Mouse (Mus musculus) neural tube, embryonic 12.5 days (tissue): ENCODE data around the gene Cmtm8. TPM values are rescaled to one million over a fixed set of nuclear protein-coding genes. Genes with fewer than 3 reads are reported as not detected.

Experiments
- ATAC-seq: fragments of 200-750 bp; cut with Nextera tagmentation; 2 replicates; pipeline ENCODE4 v1.8.0; 2017; ENCODE audit warnings: low read depth, mild to moderate bottlenecking, moderate TSS enrichment, moderate library complexity; ENCODE audit not compliant: low FRiP score
- H3K27ac ChIP-seq: fragments of 300-500 bp; sonication (generic); 2 replicates; pipeline ENCODE4 v1.5.1; 2016
- H3K27me3 ChIP-seq: fragments of 300-500 bp; sonication (generic); replicated peaks from 2 replicates; pipeline ENCODE4 v1.6.1; 2016; ENCODE audit warnings: mild to moderate bottlenecking
- H3K36me3 ChIP-seq: fragments of 300-500 bp; sonication (generic); 2 replicates; pipeline ENCODE4 v1.6.1; 2016; ENCODE audit warnings: mild to moderate bottlenecking
- H3K4me1 ChIP-seq: fragments of 300-500 bp; sonication (generic); 2 replicates; pipeline ENCODE4 v1.6.1; 2016
- H3K4me2 ChIP-seq: fragments of 300-500 bp; sonication (generic); replicated peaks from 2 replicates; pipeline ENCODE4 v1.6.1; 2016; ENCODE audit warnings: mild to moderate bottlenecking
- H3K4me3 ChIP-seq: fragments of 300-500 bp; sonication (generic); 2 replicates; pipeline ENCODE4 v1.5.1; 2016
- H3K9ac ChIP-seq: fragments of 300-500 bp; sonication (generic); 2 replicates; pipeline ENCODE4 v1.6.1; 2016; ENCODE audit warnings: mild to moderate bottlenecking
- H3K9me3 ChIP-seq: fragments of 300-500 bp; sonication (generic); 2 replicates; pipeline ENCODE4 v1.6.1; 2016; ENCODE audit warnings: mild to moderate bottlenecking
- WGBS: fragments of 180-500 bp; shearing (Covaris S2); methylation state at CpG from one replicate; pipeline ENCODE4 v1.1.7; 2016; 5-methylcytosine and 5-hydroxymethylcytosine counted together
- polyA plus RNA-seq: library from polyadenylated mRNA; unstranded; fragments of >200 nt; fragmentation: Nextera tagmentation; extraction: Ambion mirVana; gene quantifications from 2 replicates; pipeline ENCODE4 v1.2.1, GENCODE M21; 2016

Gene Cmtm8
- polyA plus RNA-seq, 1 experiment from 2014 or later: 17.7 TPM

DNA sequence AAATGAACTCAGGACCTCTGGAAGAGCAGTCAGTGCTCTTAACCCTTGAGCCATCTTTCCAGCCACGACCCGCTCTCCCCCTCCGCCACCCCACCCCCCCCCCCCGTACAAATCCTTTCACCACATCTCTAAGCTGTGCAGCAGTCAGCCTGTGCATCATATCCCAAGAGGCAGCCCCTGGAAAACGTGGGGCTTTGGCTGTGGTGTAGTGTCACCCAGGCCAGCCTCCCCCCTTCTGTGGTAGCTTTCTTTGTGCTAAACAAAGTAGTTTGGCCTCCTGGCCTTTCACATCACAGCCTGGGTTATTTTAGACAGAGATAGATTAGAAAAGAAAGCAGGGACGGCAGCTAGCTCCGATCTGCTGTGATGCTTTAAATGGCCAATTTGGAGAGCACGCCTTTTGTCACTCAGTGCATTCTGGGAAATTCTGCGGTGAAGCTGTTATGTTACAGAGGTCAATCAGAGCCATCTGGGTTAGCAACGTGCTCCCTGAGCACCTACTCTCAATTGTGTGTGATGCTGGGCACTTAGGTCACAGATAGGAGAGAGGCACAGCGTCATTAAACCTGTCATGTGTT, 47.4 kb downstream of the Cmtm8 start:
- no peak overlapping the region for H3K4me3 ChIP-seq
- H3K27me3 ChIP-seq: 0 out of 2 replicates have a peak, but pooled peaks cover 3% of the 10 kb centered on the region
- H3K4me1 ChIP-seq: peaks cover 8% of the 10 kb centered on the region
- 0 out of 2 replicates have a peak, but pooled peaks have one; percentile 21 for ATAC-seq
- H3K27ac ChIP-seq: no peak overlapping the region
- no peak overlapping the region for H3K9ac ChIP-seq
- WGBS: 41% methylated on average over 11 of the region's 11 CpGs
- H3K9me3 ChIP-seq: no peaks in the 10 kb centered on the region
- no peak overlapping the region for H3K4me2 ChIP-seq
- no peaks in the 10 kb centered on the region for H3K36me3 ChIP-seq

DNA sequence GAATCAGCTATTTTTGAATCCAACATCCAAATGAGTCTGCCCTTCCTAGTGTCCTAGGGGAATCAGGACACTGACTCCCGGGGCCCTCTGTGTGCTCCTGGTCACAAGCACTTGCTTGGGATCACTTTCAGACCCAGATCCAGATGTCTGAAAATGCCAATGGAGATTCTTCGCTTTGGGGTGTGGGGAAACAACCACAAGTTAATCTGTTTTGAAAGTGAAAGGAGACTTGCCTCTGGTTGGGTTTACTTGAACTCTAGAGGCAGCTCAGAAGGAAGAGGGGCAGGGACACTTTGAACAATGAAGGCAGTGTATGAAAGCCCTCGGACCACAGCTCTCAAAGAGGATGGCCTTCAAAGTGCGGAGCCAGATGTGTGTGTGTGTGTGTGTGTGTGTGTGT, 49.5 kb downstream of the Cmtm8 start:
- no peak for ATAC-seq

DNA sequence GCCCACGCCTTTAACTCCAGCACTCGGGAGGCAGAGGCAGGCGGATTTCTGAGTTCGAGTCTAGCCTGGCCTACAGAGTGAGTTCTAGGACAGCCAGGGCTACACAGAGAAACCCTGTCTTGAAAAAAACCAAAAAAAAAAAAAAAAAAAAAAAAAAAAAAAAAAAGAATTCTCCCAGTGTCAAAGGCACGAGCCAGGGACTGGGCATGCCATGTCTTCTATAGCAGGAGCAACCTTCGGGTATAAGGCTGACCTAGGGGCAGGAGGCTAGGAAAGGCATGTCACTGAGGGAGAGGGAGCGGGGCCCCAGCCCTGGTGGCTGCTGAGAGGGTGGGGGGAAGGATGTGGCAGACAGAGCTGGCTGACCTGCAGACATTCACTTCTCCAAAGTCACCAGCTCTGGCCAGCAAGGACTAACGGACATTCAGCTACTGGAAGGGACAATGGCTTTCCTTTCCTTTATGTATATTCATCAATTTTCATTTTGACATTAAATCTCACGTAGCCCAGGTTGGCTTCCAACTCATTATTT, 50.1 kb downstream of the Cmtm8 start:
- Histone ChIP-seq H3K4me1 (0 out of 2 replicates have a peak, but pooled peaks cover 3% of the 10 kb centered on the region), H3K36me3 (no peaks in the 10 kb centered on the region), H3K9ac (no peak overlapping the region), H3K4me2 (no peak overlapping the region), H3K4me3 (no peak overlapping the region), H3K27me3 (no peaks in the 10 kb centered on the region), H3K27ac (no peak overlapping the region), H3K9me3 (no peaks in the 10 kb centered on the region)
- 80% methylated on average over 9 of the region's 9 CpGs for WGBS
- no peak for ATAC-seq

More for the DNA sequence above, 49.5 kb downstream of the Cmtm8 start:
- no peak overlapping the region for H3K27ac ChIP-seq
- H3K9ac ChIP-seq: no peak overlapping the region
- H3K4me1 ChIP-seq: 0 out of 2 replicates have a peak, but pooled peaks cover 3% of the 10 kb centered on the region
- H3K4me3 ChIP-seq: no peak overlapping the region
- no peak overlapping the region for H3K4me2 ChIP-seq
- no peaks in the 10 kb centered on the region for H3K36me3 ChIP-seq
- no peaks in the 10 kb centered on the region for H3K9me3 ChIP-seq
- no peaks in the 10 kb centered on the region for H3K27me3 ChIP-seq
- WGBS: 79% methylated on average over 4 of the region's 4 CpGs

DNA sequence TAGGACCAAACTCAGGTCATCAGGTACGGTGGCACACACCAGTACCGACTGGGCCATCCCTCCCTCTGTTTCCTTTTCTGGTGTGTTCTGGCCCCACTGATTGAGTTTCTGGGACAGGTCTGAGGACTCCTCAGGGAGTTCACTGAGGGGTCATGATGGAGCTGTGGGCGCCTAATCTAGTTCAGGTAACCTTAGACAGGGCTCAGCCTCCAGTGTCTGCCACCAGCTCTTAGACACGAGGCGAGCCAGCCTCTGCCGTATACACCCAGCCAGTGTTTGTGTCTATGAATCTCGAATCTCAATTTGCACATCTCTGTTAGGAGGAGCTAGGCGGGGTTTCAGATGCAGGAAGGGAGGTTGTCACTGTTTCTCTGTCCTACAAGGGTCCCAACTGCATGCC, 54.0 kb downstream of the Cmtm8 start:
- H3K9ac ChIP-seq: no peak overlapping the region
- H3K9me3 ChIP-seq: no peaks in the 10 kb centered on the region
- no peaks in the 10 kb centered on the region for H3K36me3 ChIP-seq
- no peaks in the 10 kb centered on the region for H3K27me3 ChIP-seq
- ATAC-seq: no peak
- no peak overlapping the region for H3K4me3 ChIP-seq
- WGBS: 86% methylated on average over 8 of the region's 8 CpGs
- H3K27ac ChIP-seq: no peak overlapping the region
- no peak overlapping the region for H3K4me2 ChIP-seq
- peaks cover 6% of the 10 kb centered on the region; the same call in 1 of the 2 replicates for H3K4me1 ChIP-seq

DNA sequence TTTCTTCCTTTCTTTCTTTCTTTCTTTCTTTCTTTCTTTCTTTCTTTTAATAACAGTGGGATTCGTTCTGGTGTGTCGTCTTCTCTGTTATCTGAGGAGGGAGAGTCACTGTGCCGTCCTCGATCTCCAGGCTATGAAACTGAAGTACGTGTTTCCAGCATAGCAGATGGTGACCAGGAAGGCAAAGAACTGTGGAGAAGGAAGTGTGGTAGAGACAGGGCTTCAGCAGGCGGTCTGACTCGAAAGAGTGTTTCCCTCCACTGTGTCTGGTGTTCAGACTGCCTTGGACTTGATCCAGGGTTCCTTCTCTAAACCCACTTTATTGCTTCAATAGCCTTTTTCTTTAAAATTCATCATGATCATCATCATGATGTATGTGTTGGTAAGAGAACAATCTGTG, 54.4 kb downstream of the Cmtm8 start:
- no peak overlapping the region for H3K9ac ChIP-seq
- WGBS: 86% methylated on average over 7 of the region's 7 CpGs
- no peak for ATAC-seq

DNA sequence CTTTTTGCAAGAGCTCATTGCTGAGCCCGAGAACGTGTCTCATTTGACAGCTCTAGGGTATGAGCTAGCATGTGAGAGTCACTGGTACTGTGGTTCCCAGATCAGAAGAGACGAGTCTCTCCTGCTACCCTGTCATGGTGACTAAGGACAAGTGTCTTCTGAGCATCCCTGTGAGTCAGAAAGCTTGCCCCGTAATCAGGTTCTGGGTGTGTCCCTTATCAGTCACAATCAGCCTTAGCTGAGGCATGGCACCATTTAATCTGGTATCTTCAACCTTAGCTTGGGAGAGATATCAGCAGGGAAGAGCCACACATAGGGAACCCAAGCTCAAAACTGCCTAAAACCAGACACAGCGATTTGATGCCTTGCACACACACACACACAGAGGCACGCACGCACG, 55.3 kb downstream of the Cmtm8 start:
- Histone ChIP-seq H3K9ac (no peak overlapping the region), H3K4me1 (peaks cover 6% of the 10 kb centered on the region; the same call in 1 of the 2 replicates), H3K27ac (no peak overlapping the region), H3K36me3 (no peaks in the 10 kb centered on the region), H3K4me2 (no peak overlapping the region), H3K27me3 (no peaks in the 10 kb centered on the region), H3K4me3 (no peak overlapping the region), H3K9me3 (no peaks in the 10 kb centered on the region)
- no peak for ATAC-seq
- WGBS: 88% methylated on average over 8 of the region's 8 CpGs

More for the DNA sequence above, 54.4 kb downstream of the Cmtm8 start:
- Histone ChIP-seq H3K27ac (no peak overlapping the region), H3K36me3 (no peaks in the 10 kb centered on the region), H3K27me3 (no peaks in the 10 kb centered on the region), H3K4me2 (no peak overlapping the region), H3K9me3 (no peaks in the 10 kb centered on the region), H3K4me1 (peaks cover 6% of the 10 kb centered on the region; the same call in 1 of the 2 replicates), H3K4me3 (no peak overlapping the region)

DNA sequence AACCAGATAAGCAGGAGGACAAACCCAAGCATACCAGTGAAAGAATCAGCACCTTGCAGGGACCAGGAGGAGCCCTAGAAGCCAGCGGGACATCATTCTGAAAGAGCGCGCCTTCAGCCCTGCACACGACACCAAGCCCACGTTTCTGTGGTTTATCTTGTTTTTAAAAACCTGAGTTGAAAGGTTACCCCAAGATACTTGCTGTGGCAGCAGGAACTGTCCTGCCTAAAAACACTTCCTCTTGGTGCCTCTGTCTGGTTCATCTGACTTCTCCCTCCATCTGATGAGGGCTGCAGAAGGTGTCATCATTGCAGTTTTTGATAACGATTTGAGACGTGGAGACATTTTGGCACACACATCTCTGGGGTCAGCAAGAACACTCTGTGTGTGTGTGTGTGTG, 56.2 kb downstream of the Cmtm8 start:
- WGBS: 90% methylated on average over 7 of the region's 7 CpGs

DNA sequence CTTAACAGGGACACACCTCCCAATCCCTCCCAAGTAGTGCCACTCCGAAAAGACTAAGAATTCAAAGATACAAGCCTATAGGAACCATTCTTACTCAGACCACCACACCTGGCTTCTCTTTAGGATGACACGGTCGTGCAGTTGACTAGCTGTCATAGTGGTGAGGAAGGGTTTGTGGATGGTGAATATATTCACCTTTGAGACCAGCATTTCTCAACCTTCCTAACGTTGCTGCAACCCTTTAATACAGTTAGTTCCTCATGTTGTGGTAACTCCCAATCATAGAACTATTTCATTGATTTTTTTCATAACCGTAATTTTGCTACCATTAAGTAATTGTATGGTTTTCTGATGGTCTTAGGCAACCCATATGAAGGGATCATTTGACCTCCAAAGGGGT, 56.8 kb downstream of the Cmtm8 start:
- WGBS: 91% methylated on average over 5 of the region's 5 CpGs
- ATAC-seq: no peak
- no peak overlapping the region for H3K9ac ChIP-seq
- no peaks in the 10 kb centered on the region for H3K36me3 ChIP-seq
- H3K4me3 ChIP-seq: no peak overlapping the region
- no peaks in the 10 kb centered on the region for H3K27me3 ChIP-seq
- no peak overlapping the region for H3K27ac ChIP-seq
- peaks cover 6% of the 10 kb centered on the region; the same call in 1 of the 2 replicates for H3K4me1 ChIP-seq
- H3K4me2 ChIP-seq: no peak overlapping the region
- H3K9me3 ChIP-seq: no peaks in the 10 kb centered on the region

More for the DNA sequence above, 56.2 kb downstream of the Cmtm8 start:
- Histone ChIP-seq H3K4me2 (no peak overlapping the region), H3K4me1 (peaks cover 6% of the 10 kb centered on the region; the same call in 1 of the 2 replicates), H3K27me3 (no peaks in the 10 kb centered on the region), H3K9ac (no peak overlapping the region), H3K9me3 (no peaks in the 10 kb centered on the region), H3K4me3 (no peak overlapping the region), H3K36me3 (no peaks in the 10 kb centered on the region), H3K27ac (no peak overlapping the region)
- no peak for ATAC-seq

DNA sequence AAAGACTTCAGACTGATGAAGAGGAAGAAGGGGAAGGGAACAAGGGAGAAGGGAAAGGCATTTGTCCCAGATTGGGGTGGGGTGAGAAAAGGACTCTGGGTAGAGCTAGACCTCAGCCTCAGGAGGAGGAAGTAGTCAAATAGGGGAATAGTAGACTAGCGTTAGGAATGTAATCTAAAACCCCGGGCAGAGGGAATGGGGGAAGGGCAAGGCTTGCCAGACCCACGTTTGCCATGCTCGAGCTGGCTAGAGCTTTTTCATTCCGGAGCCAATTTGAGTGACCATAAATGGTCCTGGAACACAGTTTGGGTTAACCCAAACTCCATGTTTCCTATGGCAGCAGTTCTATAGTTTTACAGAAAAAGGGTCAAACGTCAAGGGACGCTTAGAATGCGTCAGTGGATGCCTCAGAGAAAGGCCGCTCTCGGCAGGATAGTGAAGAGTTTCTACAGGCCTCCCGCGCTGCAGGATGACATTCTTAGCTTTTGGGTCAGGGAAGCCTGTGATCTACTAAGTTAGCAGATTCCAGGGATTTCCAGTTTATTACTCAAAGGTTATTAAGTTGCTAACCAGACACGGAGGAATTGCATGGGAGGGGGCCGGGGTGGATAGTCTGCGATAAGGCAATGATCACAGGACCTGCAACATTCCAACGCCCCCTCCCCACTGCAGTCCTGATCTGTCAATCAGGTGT, 58.4 kb downstream of the Cmtm8 start:
- no peak overlapping the region for H3K4me3 ChIP-seq
- ATAC-seq: no peak
- no peaks in the 10 kb centered on the region for H3K36me3 ChIP-seq
- H3K4me1 ChIP-seq: peaks cover 19% of the 10 kb centered on the region
- H3K27me3 ChIP-seq: no peaks in the 10 kb centered on the region
- 11% methylated on average over 16 of the region's 16 CpGs for WGBS
- H3K27ac ChIP-seq: no peak overlapping the region
- H3K4me2 ChIP-seq: peak overlapping the region; percentile 18; the same call in 1 of the 2 replicates
- no peaks in the 10 kb centered on the region for H3K9me3 ChIP-seq
- no peak overlapping the region for H3K9ac ChIP-seq

DNA sequence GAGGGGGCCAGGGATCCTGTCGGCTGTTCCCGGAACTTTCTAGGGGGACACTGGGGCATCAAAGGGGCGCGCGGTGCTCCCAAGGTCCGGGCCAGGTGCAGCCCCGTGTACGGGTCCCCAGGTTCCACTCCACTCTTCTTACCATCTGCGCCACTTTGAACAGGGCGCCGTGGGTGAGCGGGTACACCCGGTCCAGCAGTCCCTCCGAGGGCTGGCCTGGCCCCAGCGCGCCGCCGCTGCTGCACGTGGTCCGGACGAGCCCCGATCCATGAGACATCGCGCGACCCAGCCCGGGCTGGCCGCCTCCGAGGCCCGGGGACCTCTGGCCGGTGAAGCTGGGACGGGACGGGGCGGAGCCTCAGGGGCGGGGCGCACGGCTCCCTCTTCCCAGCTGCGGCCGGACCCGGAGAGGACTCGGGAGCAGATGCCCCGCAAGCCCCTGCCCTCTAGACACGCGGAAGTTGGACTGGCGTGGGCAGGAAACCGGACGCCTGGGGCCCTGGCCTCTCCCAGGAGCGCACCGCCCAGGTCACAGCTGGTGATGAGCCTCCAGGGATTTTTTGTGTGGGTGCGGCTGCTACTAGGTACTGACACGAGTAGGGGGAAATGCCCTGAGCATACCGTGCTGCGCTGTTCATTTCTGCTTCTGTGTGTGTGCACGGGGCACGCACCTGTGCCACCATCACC, 62.3 kb downstream of the Cmtm8 start, which contains the start of gene Cmtm7:
Gene Cmtm7 (minus strand): TSS at position 331 of the 687 bp plus-strand sequence.
- H3K4me3 ChIP-seq: peak within 1 kb of the TSS; percentile 52
- peak; percentile 84 for ATAC-seq
- H3K9ac ChIP-seq: peak within 1 kb of the TSS; percentile 72
- peaks cover 23% of the 10 kb centered on the region for H3K4me1 ChIP-seq
- no peaks in the 10 kb centered on the region for H3K9me3 ChIP-seq
- no peaks in the 10 kb centered on the region for H3K36me3 ChIP-seq
- WGBS: 1% methylated on average over 54 of the region's 54 CpGs
- no peaks in the 10 kb centered on the region for H3K27me3 ChIP-seq
- H3K27ac ChIP-seq: peak within 1 kb of the TSS; percentile 8; the same call in 1 of the 2 replicates
- H3K4me2 ChIP-seq: peak within 1 kb of the TSS; percentile 93

DNA sequence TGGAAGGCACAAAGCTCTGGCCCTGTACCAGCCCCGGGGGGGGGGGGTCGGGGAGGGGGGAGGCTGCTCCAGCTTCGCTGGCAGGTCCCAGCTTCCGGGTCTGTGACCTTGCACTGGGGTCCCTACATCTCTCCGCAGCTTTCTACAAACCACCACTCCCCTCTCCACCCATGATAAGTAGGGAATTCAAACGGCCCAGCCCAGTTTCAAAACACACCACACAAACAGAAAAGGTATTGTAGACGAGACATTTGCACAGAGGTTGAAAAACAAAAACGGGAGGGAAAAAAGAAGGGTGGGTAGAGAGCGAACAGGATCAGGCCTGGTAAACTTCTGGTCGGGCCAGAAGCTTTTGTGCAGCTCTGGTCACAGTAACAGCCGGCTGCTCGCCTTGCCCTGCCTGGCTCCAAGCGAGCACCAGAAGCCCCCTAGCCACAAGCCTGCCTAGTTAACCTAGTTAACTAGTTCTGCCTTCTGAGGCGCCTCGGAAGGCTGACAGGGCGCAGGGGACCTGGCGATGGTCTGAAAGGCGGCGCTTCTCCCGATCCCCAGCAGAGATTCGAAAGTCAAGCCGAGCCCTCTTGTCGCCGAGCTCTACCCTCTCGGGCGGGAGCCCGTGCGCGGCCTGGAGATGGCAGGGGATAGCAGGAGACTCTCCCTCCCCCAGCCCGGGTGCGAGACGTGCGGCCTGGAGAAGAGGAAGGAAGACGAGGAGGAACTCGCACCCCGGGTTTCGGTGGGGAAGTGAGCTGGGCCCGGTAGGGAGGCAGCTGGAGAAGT, 63.0 kb downstream of the Cmtm8 start:
- peak overlapping the region; percentile 52 for H3K4me3 ChIP-seq
- no peaks in the 10 kb centered on the region for H3K36me3 ChIP-seq
- H3K4me1 ChIP-seq: peaks cover 23% of the 10 kb centered on the region
- peak overlapping the region; percentile 93 for H3K4me2 ChIP-seq
- H3K9ac ChIP-seq: peak overlapping the region; percentile 72
- peak; percentile 48 for ATAC-seq
- under 1% methylated on average over 35 of the region's 38 CpGs for WGBS
- H3K27ac ChIP-seq: peak overlapping the region; percentile 8; the same call in 1 of the 2 replicates
- no peaks in the 10 kb centered on the region for H3K27me3 ChIP-seq
- no peaks in the 10 kb centered on the region for H3K9me3 ChIP-seq
